Mouse (Mus musculus) adrenal gland (tissue): Measurements from ENCODE around the gene Smim10l1.

Experiments
- intact Hi-C: fragments of 180-260 bp; cut with DNase I; formaldehyde crosslinking; loops from one replicate; pipeline ENCODE4 v1.15.1; 2025
- long read RNA-seq, 2 experiments: library from polyadenylated mRNA; unstranded; transcript quantifications; one replicate each; pipeline ENCODE4 v2.0.0; 2020; ENCODE audit warnings: borderline replicate concordance in 1 of 2; ENCODE audit not compliant: insufficient replicate concordance in 1 of 2

Gene Smim10l1
- long read RNA-seq, experiment 1, transcript Smim10l1-201 (1 exons, 2,842 nt) = major isoform, 103 of 106 reads
- long read RNA-seq, experiment 1, partial matches to known transcripts = 0 of 106 reads
- long read RNA-seq, experiment 1, other reads (novel, unspliced or antisense) = 1 of 106 reads
- long read RNA-seq, experiment 2, transcript Smim10l1-201 (1 exons, 2,842 nt) = major isoform, 115 of 118 reads
- long read RNA-seq, experiment 2, partial matches to known transcripts = 0 of 118 reads
- long read RNA-seq, experiment 2, other reads (novel, unspliced or antisense) = 1 of 118 reads

DNA sequence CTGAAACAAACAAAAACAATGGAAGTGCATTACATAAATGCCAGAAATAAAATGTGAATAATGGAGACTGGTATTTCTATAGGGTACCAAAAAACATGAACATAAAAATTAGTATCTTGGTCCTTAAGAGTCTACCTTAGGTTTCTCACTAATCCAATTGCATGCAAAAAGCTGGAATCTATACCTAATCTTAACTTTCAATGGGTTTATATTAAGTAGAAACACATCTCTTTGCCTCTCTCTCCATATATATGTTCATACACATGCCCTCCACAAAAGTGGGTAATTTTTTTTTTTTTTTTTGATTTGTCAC is at the start of gene Smim10l1:
Gene Smim10l1 (plus strand): TSS at position 301 of the 313 bp plus-strand sequence.
- intact Hi-C loops = no loop called here

- intact Hi-C loops = no loop called here
These were observed 49.0 kb upstream of the Smim10l1 start, which contains the start of gene Tas2r140 for GRCm38 (mm10) chr6:133055716-133056115. Tas2r140 (minus strand) TSS chr6:133055816.

DNA sequence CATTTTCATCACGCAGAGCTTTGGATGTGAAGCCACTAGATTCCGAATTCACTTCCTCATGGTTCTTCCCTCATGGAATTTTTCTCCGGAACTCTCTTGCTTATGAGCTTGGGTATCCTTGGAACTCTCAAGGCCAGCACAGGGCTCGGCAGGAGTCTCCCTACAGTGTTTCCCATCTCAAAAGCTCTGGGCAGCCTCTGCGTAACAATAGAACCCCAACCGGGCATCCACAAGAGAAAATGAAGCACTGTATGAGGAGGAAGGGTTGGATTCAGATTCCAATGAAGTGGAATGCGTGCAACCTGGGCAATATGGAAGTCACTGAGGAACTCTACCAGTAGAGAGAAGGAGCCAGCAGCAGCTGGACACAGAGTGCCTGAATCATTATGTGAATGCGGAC is 12.5 kb upstream of the Smim10l1 start:
- intact Hi-C loops = no loop called here

- intact Hi-C loops = no loop called here
These were observed 2.3 kb upstream of the Smim10l1 start for GRCm38 (mm10) chr6:133102430-133102829.

DNA sequence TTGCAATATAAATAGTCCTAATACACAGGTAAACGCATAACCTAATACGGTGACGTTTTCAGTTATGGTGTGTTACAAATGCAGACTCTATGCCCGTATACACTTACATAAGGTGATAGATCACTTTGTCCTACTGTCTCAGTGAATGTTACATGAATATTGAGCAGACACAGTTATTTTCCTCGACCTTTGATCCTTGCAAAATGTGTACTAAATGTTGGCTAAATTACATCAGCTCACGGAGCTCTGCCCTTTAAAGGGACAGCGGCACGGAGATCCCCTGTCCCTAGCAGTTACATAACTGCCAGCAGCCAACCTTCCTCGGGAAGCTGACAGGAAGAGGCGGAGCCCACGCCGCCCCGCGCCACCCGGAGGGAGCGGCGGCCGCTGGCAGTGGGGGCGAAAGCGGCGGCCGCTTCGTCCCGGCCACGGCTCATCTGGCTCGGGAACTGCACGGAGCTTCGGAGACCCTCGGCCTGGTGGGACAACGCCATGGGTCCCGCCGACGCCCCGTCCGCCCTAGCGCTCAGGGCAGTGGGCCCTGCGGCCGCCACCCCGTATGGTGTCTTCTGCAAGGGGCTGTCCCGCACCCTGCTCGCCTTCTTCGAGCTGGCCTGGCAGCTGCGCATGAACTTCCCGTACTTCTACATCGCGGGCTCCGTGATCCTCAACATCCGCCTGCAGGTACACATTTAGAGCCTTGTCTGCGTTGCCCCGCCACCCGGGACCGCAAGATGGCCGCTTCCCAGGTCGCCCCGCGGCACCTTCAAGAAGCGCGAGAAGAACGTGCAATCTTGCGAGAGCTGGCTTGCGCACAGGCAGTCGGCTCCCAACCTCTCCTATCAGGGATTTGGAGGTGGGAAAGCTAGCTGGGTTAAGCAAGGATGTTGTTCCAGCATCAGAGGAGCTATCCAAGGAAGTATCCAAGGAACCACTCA is 482 bp downstream of the Smim10l1 start:
- intact Hi-C loops = no loop called here
